Mouse (Mus musculus): ENCODE data around the gene Alg11.

DNA sequence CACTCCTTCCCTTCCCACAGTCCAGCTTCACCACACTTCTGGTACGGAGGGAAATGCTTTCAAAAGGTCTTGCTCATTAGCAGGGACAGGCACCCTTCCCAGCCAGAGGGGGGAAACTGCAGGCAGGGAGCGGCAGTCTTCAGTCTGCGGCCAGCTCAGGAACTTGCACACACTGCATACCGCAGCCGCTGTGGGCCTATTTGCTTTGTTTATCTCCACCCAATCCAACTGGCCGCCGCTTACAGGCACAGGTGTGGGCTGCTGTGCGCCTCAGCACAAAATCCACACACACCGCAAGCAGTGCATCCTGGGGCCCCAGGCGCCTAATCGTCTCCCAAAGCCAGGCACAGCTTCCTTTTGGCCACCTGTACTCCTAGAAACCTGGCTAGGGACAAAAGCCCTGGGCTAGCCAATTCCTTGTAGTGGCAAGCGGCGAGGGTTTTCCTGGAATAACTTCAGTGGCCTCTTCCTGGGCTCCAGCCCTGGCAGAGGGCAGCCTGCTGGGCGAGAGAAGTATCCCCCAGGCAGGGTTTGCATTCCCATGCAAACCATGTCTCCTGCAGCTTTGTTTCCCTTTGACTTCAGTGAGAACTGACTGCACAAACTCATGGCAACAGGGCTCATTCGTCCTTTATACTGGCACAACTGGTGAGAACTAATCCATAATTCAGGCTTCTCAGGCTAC, 20.9 kb upstream of the Alg11 start:
- TF ChIP-seq CTCF (IDR thresholded peaks at IDR 0.05; ENCODE audit: control insufficient read depth, insufficient read depth, low read length) (no peak), POLR2A (IDR thresholded peaks at IDR 0.05; ENCODE audit: borderline replicate concordance, control insufficient read depth, low read depth, low read length) (no peak)

All from bone marrow, adult 2 months (tissue).